Mouse (Mus musculus) embryonic fibroblast, embryonic 13.5 days (primary cell): ENCODE measurements around the gene Ghdc.

Experiments
- CTCF ChIP-seq: IDR thresholded peaks from 2 replicates; pipeline ENCODE4 v1.5.1; 2011; ENCODE audit warnings: mild to moderate bottlenecking, control low read depth, low read length, moderate library complexity, borderline replicate concordance; ENCODE audit not compliant: insufficient read depth
- POLR2A ChIP-seq: IDR thresholded peaks from 2 replicates; pipeline ENCODE4 v1.6.1; 2011; ENCODE audit warnings: low read depth, mild to moderate bottlenecking, control low read depth, low read length, moderate library complexity

GRCm38 (mm10) chr11:100791457-100792049, 20.8 kb upstream of the Ghdc start:
- TF ChIP-seq CTCF = no peak
- no peak for TF ChIP-seq POLR2A
